Mouse (Mus musculus): ENCODE results near the gene Lyz1. TPM values are rescaled to one million over a fixed set of nuclear protein-coding genes. Genes with fewer than 3 reads are reported as not detected.

Lyz1 gene
- polyA plus RNA-seq, 1 experiment from 2014 or later, result not detected

DNA sequence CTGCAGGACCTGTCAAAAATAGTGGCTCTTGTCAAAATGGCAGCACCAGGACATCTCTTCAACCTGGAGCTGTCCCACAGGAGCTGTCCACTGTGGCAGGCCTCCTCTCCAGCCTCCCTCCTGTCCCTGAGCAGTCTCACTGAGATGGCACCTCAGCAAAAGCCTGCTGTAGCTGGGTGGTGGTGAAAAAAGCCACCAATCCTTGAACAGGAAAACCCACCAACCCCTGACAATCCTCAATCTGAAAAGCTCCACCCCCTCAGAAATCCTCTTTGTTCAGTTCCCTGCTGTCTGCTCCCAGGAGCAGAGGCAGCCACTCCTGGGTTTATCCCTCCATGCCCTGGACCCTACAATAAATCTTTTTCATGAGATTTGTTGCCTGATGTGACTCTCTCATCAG is 32.8 kb downstream of the Lyz1 start:
- Histone ChIP-seq H3K27me3 (replicated peaks; ENCODE audit: control insufficient read depth, insufficient read depth, low read length) (no peaks in the 10 kb centered on the region), H3K4me2 (ENCODE audit: low read length) (no peak overlapping the region), H3K36me3 (ENCODE audit: control insufficient read depth, insufficient read depth) (no peaks in the 10 kb centered on the region), H3K4me3 (replicated peaks; ENCODE audit: low read length) (no peak overlapping the region), H3K9ac (replicated peaks; ENCODE audit: low read depth, low read length) (no peak overlapping the region), H3K27ac (ENCODE audit: low read length) (no peak overlapping the region), H3K4me1 (replicated peaks; ENCODE audit: control insufficient read depth, insufficient read depth, low read length) (no peaks in the 10 kb centered on the region), H3K9me3 (ENCODE audit: control insufficient read depth, low read length) (no peaks in the 10 kb centered on the region; the same call in 1 of the 2 replicates)
- no peak for ATAC-seq

DNA sequence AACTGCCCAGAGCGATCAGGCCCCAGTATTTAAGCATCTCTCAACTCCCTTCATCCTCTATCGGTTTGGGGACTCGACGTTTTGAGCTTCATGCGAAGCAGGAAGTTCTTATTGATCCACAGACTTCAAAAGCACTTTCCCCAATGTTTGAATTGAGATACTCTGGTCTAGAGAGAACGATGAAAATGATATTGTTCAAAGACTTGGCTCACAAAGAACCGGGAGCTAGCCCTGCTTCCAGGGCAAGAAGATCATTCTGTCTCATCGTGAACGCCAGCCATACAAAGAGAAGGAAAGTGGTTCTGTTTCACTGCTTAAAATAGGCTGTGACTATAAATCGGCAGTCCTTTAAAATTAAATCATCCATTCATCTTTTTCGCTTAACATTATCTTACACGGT is 54.1 kb downstream of the Lyz1 start, which contains the start of gene 9530003J23Rik:
TSS of gene 9530003J23Rik (minus strand) at position 101 of the 400 bp plus-strand sequence.
- no peak within 1 kb of the TSS for H3K4me3 ChIP-seq (replicated peaks; ENCODE audit: low read length)
- no peak for ATAC-seq
- H3K9me3 ChIP-seq (ENCODE audit: control insufficient read depth, low read length), result no peaks in the 10 kb centered on the region
- no peaks in the 10 kb centered on the region for H3K27me3 ChIP-seq (replicated peaks; ENCODE audit: control insufficient read depth, insufficient read depth, low read length)
- no peak within 1 kb of the TSS for H3K27ac ChIP-seq (ENCODE audit: low read length)
- H3K4me1 ChIP-seq (replicated peaks; ENCODE audit: control insufficient read depth, insufficient read depth, low read length), result no peaks in the 10 kb centered on the region
- no peaks in the 10 kb centered on the region for H3K36me3 ChIP-seq (ENCODE audit: control insufficient read depth, insufficient read depth)
- H3K9ac ChIP-seq (replicated peaks; ENCODE audit: low read depth, low read length), result no peak within 1 kb of the TSS
- WGBS, result 88% methylated on average over 12 of the region's 12 CpGs
- no peak within 1 kb of the TSS for H3K4me2 ChIP-seq (ENCODE audit: low read length)

Other genes with a start within 250 kb of the Lyz1 start
- not detected in 2 replicates for gene Lrrc10, start 247.5 kb downstream of the Lyz1 start, polyA plus RNA-seq (2015; fragmentation: Nextera tagmentation; extraction: Ambion mirVana)
- gene Cct2, start 229.1 kb downstream of the Lyz1 start, polyA plus RNA-seq (2015; fragmentation: Nextera tagmentation; extraction: Ambion mirVana), result 266 and 286 TPM in 2 replicates
- gene Frs2, start 144.3 kb downstream of the Lyz1 start, polyA plus RNA-seq (2015; fragmentation: Nextera tagmentation; extraction: Ambion mirVana), result 20.7 and 22.1 TPM in 2 replicates
- 95.7 and 97.1 TPM in 2 replicates for gene Yeats4, start 68.4 kb downstream of the Lyz1 start, polyA plus RNA-seq (2015; fragmentation: Nextera tagmentation; extraction: Ambion mirVana)
- gene 9530003J23Rik, start 54.2 kb downstream of the Lyz1 start, polyA plus RNA-seq (2015; fragmentation: Nextera tagmentation; extraction: Ambion mirVana), result not detected in 2 replicates
- gene Lyz2, start 10.5 kb downstream of the Lyz1 start, polyA plus RNA-seq (2015; fragmentation: Nextera tagmentation; extraction: Ambion mirVana), result 12.2 and 16.5 TPM in 2 replicates
- 203 and 225 TPM in 2 replicates for gene Cpsf6, start 87.1 kb upstream of the Lyz1 start, polyA plus RNA-seq (2015; fragmentation: Nextera tagmentation; extraction: Ambion mirVana)

Data from forebrain, embryonic 16.5 days (tissue).